Mouse (Mus musculus): ENCODE measurements around the gene Spg7.

Gene Spg7

GRCm38 (mm10) chr8:123131041-123131440 is 68.3 kb downstream of the Spg7 start:
- no peak for DNase-seq (ENCODE audit: low read depth, low spot score)

- no peak for DNase-seq (ENCODE audit: low read depth, low spot score)
Measured at GRCm38 (mm10) chr8:123132953-123133352, 70.2 kb downstream of the Spg7 start.

GRCm38 (mm10) chr8:123134149-123134713 is 71.5 kb downstream of the Spg7 start:
- no peak for DNase-seq (ENCODE audit: low read depth, low spot score)

- no peak for DNase-seq (ENCODE audit: low read depth, low spot score)
Measured at GRCm38 (mm10) chr8:123135406-123135805, 72.7 kb downstream of the Spg7 start.

GRCm38 (mm10) chr8:123135806-123136205 is 73.1 kb downstream of the Spg7 start:
- DNase-seq (ENCODE audit: low read depth, low spot score), result no peak

- no peak for DNase-seq (ENCODE audit: low read depth, low spot score)
Measured at GRCm38 (mm10) chr8:123136287-123136686, 73.5 kb downstream of the Spg7 start.

GRCm38 (mm10) chr8:123137645-123138077 is 74.9 kb downstream of the Spg7 start:
- DNase-seq (ENCODE audit: low read depth, low spot score), result peak; percentile 73

GRCm38 (mm10) chr8:123138741-123139140 is 76.0 kb downstream of the Spg7 start:
- DNase-seq (ENCODE audit: low read depth, low spot score), result no peak

- no peak for DNase-seq (ENCODE audit: low read depth, low spot score)
Measured at GRCm38 (mm10) chr8:123141741-123142462, 79.2 kb downstream of the Spg7 start.

- no peak for DNase-seq (ENCODE audit: low read depth, low spot score)
Measured at GRCm38 (mm10) chr8:123145279-123145678, 82.5 kb downstream of the Spg7 start.

- DNase-seq (ENCODE audit: low read depth, low spot score), result no peak
Measured at GRCm38 (mm10) chr8:123146390-123146789, 83.6 kb downstream of the Spg7 start.

All from forelimb bud, embryonic 11.5 days (tissue).